Mouse (Mus musculus): Measurements from ENCODE around the gene Gm498. TPM values are rescaled to one million over a fixed set of nuclear protein-coding genes. Genes with fewer than 3 reads are reported as not detected.

The Gm498 gene
- polyA plus RNA-seq, 1 experiment from 2014 or later, result not detected

DNA sequence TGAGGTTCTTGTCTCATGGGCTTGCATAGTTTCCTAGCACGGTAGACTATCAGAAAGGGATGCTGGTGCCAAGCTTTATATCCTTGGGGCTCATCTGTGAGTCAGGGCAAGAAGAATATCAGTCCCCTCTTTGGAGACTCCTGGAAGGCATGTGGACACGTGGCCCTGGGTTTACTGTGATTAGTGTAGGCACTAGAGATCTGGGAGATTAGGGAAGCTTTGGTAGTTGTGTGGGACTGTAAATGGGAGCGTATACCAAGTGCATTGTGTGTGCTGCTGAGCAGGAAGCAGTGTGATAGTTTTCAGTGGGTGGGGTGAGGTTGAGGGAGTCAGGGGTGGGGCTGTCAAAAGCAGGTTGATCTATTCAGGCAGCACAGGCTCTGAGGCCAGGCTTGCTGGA, 31.7 kb upstream of the Gm498 start:
- Histone ChIP-seq H3K4me2 (replicated peaks) (no peak overlapping the region), H3K9me3 (no peaks in the 10 kb centered on the region)

DNA sequence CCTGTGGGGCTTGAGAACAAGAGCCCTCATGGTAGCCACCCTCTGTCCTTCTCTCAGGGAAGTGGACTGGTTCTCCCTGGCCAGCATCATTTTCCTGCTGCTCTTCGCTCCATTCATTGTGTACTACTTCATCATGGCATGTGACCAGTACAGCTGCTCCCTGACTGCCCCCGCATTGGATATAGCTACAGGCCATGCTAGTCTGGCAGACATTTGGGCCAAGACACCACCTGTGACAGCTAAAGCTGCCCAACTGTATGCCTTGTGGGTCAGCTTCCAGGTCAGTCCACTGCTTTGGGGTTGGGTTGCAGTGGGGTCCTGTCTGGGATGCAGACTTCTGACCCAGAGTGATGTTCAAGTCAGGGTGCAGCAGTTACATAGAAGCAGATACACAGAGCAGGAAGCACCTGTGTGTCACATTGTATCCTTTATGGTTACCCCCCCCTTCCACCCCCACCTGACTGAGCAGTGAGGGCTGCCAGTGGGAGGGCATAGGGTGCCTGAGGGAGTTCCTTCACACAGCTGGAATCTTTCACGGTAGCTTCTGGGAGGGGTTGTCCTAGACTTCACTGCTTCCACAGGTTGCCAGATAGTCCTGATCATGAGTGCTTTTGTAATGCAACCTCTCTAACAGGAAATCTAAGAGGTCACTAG, 28.8 kb upstream of the Gm498 start:
- Histone ChIP-seq H3K4me1 (no peaks in the 10 kb centered on the region), H3K27me3 (no peaks in the 10 kb centered on the region), H3K27ac (no peak overlapping the region), H3K9me3 (no peaks in the 10 kb centered on the region), H3K9ac (no peak overlapping the region), H3K4me2 (replicated peaks) (no peak overlapping the region), H3K36me3 (peaks cover 72% of the 10 kb centered on the region), H3K4me3 (no peak overlapping the region)
- 87% methylated on average over 3 of the region's 3 CpGs for WGBS
- no peak for ATAC-seq (ENCODE audit: low FRiP score, low read depth)

More for the DNA sequence above, 31.7 kb upstream of the Gm498 start:
- Histone ChIP-seq H3K27ac (no peak overlapping the region), H3K9ac (0 out of 2 replicates have a peak overlapping the region, but pooled peaks have one; percentile 31), H3K27me3 (no peaks in the 10 kb centered on the region), H3K36me3 (peaks cover 57% of the 10 kb centered on the region), H3K4me3 (no peak overlapping the region), H3K4me1 (peaks cover 20% of the 10 kb centered on the region)
- ATAC-seq (ENCODE audit: low FRiP score, low read depth), result no peak
- 73% methylated on average over 3 of the region's 3 CpGs for WGBS

DNA sequence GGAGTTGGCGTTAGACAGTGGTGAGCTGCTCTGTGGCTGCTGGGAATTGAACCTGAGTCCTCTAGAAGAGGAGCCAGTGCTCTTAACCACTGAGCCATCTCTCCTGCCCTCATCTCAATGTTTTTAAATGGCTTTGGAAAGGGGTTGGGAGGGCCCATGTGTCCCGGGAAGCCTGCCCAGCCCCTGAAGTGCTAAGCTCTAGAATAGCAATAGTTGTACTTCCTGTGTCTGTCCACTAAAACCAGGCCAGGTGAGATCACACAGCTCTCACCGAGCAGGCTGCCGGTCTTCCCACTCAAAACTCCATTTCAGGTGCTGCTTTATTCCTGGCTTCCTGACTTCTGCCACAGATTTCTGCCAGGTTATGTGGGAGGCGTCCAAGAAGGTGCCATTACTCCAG, 26.5 kb upstream of the Gm498 start:
- Histone ChIP-seq H3K9ac (no peak overlapping the region), H3K9me3 (no peaks in the 10 kb centered on the region), H3K4me3 (no peak overlapping the region), H3K4me1 (no peaks in the 10 kb centered on the region), H3K27ac (no peak overlapping the region), H3K4me2 (replicated peaks) (no peak overlapping the region), H3K36me3 (peaks cover 92% of the 10 kb centered on the region), H3K27me3 (no peaks in the 10 kb centered on the region)
- ATAC-seq (ENCODE audit: low FRiP score, low read depth), result no peak
- WGBS, result 91% methylated on average over 5 of the region's 5 CpGs

DNA sequence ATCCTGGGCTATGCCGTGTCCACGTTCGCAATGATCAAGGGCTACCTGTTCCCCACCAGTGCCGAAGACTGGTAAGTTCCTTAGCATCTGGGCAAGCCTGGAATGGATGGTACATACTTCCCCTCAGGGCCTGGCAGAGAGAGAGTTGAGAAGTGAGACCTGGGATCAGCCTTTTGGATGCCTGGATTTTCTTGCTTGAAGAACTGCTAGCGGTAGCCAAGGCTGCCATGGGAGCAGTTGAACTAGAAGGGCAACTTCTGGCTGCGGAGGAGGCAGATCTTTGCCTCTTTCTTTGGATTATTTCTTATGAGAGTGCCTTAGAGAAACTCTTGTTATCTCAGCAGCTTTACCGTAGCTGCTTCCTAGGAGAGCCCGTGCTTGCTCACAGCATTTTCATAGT, 25.3 kb upstream of the Gm498 start:
- H3K4me3 ChIP-seq, result no peak overlapping the region
- no peak overlapping the region for H3K9ac ChIP-seq
- peaks cover 100% of the 10 kb centered on the region for H3K36me3 ChIP-seq
- ATAC-seq (ENCODE audit: low FRiP score, low read depth), result no peak
- H3K4me1 ChIP-seq, result no peaks in the 10 kb centered on the region
- no peaks in the 10 kb centered on the region for H3K9me3 ChIP-seq
- 95% methylated on average over 8 of the region's 8 CpGs for WGBS
- H3K27me3 ChIP-seq, result no peaks in the 10 kb centered on the region
- no peak overlapping the region for H3K4me2 ChIP-seq (replicated peaks)
- H3K27ac ChIP-seq, result no peak overlapping the region

DNA sequence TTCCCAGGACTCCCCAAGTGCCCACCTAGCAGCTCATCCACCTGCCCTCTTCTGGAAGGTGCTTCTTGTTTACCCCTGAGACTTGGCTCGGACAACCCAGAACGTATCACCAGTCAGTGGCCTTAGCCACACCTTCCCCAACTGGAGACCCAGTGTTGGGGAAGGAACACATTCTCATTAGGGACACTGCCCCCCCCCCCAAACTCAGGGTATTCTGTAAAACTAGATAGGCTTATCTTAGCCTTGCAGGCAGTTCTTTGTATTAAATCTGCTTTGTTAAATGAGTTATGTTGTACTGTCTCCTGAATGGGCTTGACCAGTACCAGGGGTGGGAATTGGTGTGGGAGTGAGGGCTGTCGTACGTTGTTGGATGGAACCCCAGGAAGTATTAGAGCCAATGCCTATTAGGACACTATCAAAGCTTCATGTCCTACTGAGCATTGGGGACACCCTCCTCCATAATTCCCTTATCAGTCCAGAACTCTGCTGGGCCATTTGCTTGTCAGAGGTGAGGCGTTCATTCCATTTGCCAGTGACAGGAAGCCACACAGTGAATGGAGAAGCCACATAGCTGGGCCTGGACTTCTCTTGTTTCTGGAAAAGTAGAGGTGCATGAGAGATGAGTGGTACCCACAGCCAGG, 18.4 kb upstream of the Gm498 start:
- H3K27ac ChIP-seq, result no peak overlapping the region
- H3K4me3 ChIP-seq, result no peak overlapping the region
- no peak overlapping the region for H3K4me2 ChIP-seq (replicated peaks)
- peaks cover 58% of the 10 kb centered on the region for H3K36me3 ChIP-seq
- no peaks in the 10 kb centered on the region for H3K9me3 ChIP-seq
- H3K27me3 ChIP-seq, result no peaks in the 10 kb centered on the region
- 88% methylated on average over 5 of the region's 5 CpGs for WGBS
- no peaks in the 10 kb centered on the region for H3K4me1 ChIP-seq
- no peak overlapping the region for H3K9ac ChIP-seq
- ATAC-seq (ENCODE audit: low FRiP score, low read depth), result no peak

DNA sequence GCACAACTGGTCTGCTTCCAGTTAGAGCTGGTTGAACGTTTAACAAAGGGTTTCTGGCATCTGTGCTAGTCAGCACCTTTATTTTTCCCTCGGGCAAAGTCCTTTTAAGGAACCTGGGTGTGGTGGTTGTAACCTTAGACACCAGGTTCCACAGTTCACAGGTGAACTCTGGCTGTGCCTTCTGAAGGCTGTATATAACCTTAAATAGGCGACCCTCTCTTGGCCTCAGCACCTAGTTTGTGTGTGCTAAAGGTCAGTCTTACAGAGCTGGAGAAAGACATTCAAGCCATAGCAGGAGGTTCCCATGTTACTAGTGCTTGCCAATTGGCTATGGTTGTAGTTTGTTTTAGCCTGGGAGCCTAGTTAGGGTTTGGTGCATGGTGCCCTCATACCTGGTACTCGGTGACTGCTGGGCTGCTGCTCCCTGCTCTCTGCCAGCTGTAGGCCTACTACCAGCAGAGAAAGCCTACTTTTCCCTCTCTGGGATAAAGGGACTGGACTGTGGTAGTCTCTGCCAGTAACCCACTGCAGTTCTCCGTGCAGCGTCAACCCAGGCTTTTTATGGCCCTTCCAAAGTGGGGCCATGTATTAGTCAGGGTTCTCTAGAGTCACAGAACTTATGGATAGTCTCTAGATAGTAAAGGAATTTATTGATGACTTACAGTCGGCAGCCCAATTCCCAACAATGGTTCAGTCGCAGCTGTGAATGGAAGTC, 17.7 kb upstream of the Gm498 start:
- no peak for ATAC-seq (ENCODE audit: low FRiP score, low read depth)
- H3K9ac ChIP-seq, result no peak overlapping the region
- H3K4me1 ChIP-seq, result no peaks in the 10 kb centered on the region
- no peak overlapping the region for H3K27ac ChIP-seq
- no peaks in the 10 kb centered on the region for H3K27me3 ChIP-seq
- no peak overlapping the region for H3K4me3 ChIP-seq
- peaks cover 52% of the 10 kb centered on the region for H3K36me3 ChIP-seq
- no peaks in the 10 kb centered on the region for H3K9me3 ChIP-seq
- no peak overlapping the region for H3K4me2 ChIP-seq (replicated peaks)
- WGBS, result 85% methylated on average over 8 of the region's 8 CpGs

DNA sequence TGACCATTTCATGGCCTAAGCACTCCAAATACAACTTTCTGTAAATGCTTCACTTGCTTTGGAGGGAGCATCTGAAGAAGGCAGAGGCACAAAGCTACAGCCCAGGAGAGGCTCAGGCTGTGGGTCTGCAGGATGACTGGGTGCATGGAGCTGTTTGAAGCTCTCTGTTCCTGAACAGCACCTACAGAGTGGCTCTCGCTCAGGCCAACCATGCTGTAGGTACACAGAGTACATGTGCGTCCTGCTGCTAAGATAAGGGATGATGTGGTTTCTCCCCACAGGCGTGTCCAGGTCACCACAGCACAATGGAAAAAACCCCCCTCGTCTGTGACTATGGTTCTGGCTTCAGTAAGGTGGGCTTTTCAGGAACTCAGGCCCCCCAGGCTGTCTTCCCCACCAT, 2.2 kb downstream of the Gm498 start:
- WGBS, result 82% methylated on average over 4 of the region's 4 CpGs
- peaks cover 14% of the 10 kb centered on the region for H3K9me3 ChIP-seq
- no peak for ATAC-seq (ENCODE audit: low FRiP score, low read depth)
- no peaks in the 10 kb centered on the region for H3K4me1 ChIP-seq
- no peaks in the 10 kb centered on the region for H3K36me3 ChIP-seq
- no peak overlapping the region for H3K4me3 ChIP-seq
- H3K9ac ChIP-seq, result no peak overlapping the region
- no peaks in the 10 kb centered on the region for H3K27me3 ChIP-seq
- no peak overlapping the region for H3K4me2 ChIP-seq (replicated peaks)
- no peak overlapping the region for H3K27ac ChIP-seq

DNA sequence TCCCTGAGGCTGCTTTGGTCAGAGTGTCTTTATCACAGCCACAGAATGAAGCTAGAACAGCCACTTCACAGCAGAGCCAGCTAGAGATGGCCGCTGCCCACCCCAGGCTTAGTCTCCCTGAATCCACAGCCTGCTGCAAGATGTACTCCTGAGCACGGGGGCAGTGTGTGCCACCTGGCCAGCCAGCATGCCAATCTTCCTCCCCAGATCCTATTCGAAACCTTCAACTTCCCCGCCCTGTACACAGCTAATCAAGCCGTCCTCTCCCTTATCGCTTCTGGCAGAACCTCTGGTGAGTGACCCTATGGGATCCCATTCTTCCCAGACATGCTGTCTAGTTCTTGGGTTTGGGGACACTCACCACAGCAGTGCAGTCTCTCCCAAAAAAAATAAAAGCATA, 17.1 kb downstream of the Gm498 start:
- H3K36me3 ChIP-seq, result no peaks in the 10 kb centered on the region
- no peak overlapping the region for H3K27ac ChIP-seq
- H3K9ac ChIP-seq, result no peak overlapping the region
- H3K4me3 ChIP-seq, result no peak overlapping the region
- 0 out of 2 replicates have a peak, but pooled peaks cover 4% of the 10 kb centered on the region for H3K4me1 ChIP-seq
- no peaks in the 10 kb centered on the region for H3K9me3 ChIP-seq
- no peak for ATAC-seq (ENCODE audit: low FRiP score, low read depth)
- H3K27me3 ChIP-seq, result no peaks in the 10 kb centered on the region
- 79% methylated on average over 6 of the region's 6 CpGs for whole genome bisulfite sequencing
- H3K4me2 ChIP-seq (replicated peaks), result no peak overlapping the region

DNA sequence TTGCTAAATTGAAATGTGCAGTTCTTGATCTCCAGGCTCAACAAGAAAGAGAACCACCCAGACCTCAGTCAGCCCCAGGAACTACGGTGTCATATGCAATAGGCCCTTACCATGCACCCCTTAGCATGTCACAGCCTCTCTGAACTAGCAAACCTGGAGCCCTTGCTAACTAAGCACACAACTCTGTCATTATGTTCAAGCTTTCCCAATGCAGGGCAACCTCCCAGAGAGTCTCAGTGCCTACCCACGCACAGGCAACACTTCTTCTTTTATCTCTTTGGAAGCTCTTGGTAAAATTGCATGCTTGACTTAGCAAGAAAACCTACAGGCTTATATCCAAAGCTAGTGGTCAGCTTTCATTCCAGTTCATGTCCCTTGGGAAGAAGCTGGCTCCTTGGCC, 24.5 kb downstream of the Gm498 start:
- ATAC-seq (ENCODE audit: low FRiP score, low read depth), result no peak
- Histone ChIP-seq H3K9ac (no peak overlapping the region), H3K27me3 (no peaks in the 10 kb centered on the region), H3K4me3 (no peak overlapping the region), H3K4me2 (replicated peaks) (no peak overlapping the region), H3K4me1 (no peaks in the 10 kb centered on the region), H3K9me3 (no peaks in the 10 kb centered on the region), H3K36me3 (no peaks in the 10 kb centered on the region), H3K27ac (no peak overlapping the region)
- WGBS, result 84% methylated on average over 2 of the region's 2 CpGs

DNA sequence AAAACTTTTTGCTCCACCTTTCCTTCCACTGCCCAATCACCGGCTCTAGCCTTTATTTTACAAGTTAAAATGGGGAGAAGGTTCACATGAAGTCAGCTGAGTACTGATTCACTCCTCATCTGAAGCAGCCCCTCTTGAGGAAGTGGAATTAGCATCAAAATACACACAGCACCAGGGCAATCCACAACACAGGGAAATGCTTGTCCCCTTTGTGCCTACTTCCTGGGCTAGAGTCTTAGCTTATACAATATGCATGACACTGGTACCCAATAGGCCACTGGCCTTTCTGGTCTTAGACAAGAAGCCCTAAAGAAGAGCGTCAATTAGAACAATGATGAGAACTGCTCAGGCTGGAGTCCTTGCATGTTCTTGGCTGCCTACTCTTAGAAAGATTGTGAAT, 25.7 kb downstream of the Gm498 start:
- ATAC-seq (ENCODE audit: low FRiP score, low read depth), result no peak
- 83% methylated on average over 2 of the region's 2 CpGs for WGBS
- Histone ChIP-seq H3K4me2 (replicated peaks) (no peak overlapping the region), H3K9ac (no peak overlapping the region), H3K4me1 (no peaks in the 10 kb centered on the region), H3K4me3 (no peak overlapping the region), H3K27me3 (no peaks in the 10 kb centered on the region), H3K9me3 (no peaks in the 10 kb centered on the region), H3K36me3 (no peaks in the 10 kb centered on the region), H3K27ac (no peak overlapping the region)

DNA sequence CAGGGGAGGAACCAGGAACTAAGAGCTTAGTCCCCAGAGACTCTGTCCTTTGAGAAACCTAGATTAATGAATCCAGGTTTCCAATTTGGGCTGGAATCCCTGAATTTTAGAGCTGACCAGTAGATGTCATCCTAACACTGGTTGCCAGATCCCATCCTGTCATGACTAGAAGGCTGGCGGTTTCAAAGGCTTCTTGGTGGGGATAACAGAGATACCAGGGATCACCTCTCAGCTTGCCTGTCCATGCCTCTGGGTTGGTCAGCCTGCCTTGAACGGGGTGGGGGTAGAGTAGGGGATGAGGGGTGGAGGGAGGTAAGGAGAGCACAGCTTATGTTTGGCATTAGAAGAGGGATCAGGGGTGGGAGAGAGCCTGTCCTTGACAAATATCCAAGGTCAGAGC, 34.0 kb downstream of the Gm498 start:
- Histone ChIP-seq H3K27ac (no peak overlapping the region), H3K36me3 (no peaks in the 10 kb centered on the region), H3K9me3 (no peaks in the 10 kb centered on the region), H3K9ac (no peak overlapping the region), H3K4me2 (replicated peaks) (no peak overlapping the region), H3K4me3 (no peak overlapping the region), H3K4me1 (no peaks in the 10 kb centered on the region), H3K27me3 (no peaks in the 10 kb centered on the region)
- WGBS, result 11% methylated on average over 2 of the region's 2 CpGs
- no peak for ATAC-seq (ENCODE audit: low FRiP score, low read depth)

DNA sequence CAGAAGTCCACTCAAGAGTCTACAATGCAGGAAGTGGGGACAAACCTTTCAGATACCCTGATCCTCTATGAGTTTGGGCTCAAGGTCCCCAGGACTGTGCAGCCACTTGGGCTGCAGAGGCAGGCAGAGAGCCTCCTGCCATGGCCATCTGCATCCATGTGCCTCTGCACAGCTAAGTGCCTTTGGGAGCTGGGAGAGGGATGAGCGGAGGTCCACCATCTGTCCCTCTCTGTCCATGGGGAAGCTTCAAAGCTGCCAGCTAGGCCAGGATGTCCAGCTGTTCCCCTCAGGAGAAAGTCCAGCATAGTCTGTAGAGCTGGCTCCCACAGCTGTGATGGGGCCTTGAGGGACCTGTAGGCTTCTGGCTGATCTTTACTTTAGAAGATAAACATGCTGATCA, 38.5 kb downstream of the Gm498 start:
- WGBS, result 88% methylated on average over 1 of the region's 1 CpGs

More for the DNA sequence above, 38.5 kb downstream of the Gm498 start:
- no peak overlapping the region for H3K9ac ChIP-seq
- H3K27me3 ChIP-seq, result no peaks in the 10 kb centered on the region
- no peak overlapping the region for H3K4me3 ChIP-seq
- H3K4me2 ChIP-seq (replicated peaks), result no peak overlapping the region
- no peaks in the 10 kb centered on the region for H3K9me3 ChIP-seq
- H3K4me1 ChIP-seq, result no peaks in the 10 kb centered on the region
- no peaks in the 10 kb centered on the region for H3K36me3 ChIP-seq
- no peak for ATAC-seq (ENCODE audit: low FRiP score, low read depth)
- H3K27ac ChIP-seq, result no peak overlapping the region

Measured in limb, embryonic 13.5 days (tissue).